Mouse (Mus musculus) kidney, postnatal 36 days (tissue): ENCODE data around the gene Adad2.

Experiments used
- DNase-seq, 2 experiments: peaks; one replicate each; pipeline ENCODE4 v3.0.0; 2021 to 2022; ENCODE audit warnings: mixed read lengths in 2 of 2

Gene Adad2

DNA sequence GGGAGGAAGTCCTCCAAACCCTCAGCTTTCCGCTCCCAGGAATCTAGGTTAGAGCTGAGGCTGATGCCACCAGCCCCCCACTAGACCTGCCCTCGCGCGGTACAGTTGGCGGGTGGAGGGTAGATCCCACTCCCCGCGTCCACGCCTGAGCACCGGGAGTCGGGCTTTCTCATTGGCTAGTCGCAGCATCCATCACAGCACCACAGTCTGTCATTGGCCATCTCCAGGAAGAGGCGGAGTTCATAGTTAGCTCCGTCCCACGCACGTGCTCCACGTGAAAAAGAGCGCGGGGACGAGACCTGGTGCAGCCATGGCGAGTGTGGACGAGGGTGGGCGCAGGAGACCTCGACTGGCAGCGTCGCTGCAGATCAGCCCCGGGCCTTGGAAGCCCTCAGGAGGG lies at the start of gene Adad2:
TSS of gene Adad2 (plus strand) at position 277 of the 400 bp plus-strand sequence.
- no peak for DNase-seq

DNA sequence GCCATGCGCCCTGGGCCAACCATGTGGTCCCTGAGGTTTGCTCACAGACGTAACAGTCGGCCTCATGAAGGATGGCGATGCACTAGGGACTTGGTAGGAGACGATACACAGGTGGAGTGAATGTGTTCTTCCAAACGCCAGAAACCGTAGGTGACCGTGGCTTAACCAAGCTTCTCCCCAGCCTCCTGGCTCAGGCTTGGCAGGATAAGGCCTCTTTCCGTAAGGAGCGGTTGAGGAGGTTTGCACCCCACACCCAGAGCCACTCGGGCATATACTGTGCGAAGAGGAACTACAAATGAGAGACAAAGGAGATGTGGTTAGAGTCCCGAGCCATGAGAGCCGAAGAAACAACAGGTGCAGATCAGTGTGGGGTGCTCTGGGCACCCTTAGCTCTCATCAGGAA lies 48.7 kb upstream of the Adad2 start:
- no peak for DNase-seq

DNA sequence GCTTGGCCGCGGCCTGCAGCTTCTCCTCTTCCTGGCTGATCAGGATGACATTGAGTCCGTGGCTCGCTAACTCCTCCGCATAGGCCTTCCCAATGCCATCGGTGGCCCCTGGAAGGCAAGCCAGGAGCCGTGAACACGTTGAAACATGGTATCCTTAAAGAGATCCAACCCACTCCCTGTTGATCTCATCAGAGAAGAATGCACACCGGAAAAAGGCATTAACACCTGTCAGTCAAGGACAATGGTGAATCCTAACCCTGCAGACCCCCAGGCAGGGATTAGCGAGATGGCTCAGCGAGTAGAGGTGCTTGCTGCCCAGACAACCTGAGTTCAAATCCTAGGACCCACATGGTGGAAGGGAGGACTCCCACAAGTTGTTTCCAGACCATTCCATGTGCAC lies 46.2 kb upstream of the Adad2 start:
- no peak for DNase-seq

GRCm38 (mm10) chr8:119568251-119568650 lies 44.3 kb upstream of the Adad2 start:
- DNase-seq, result peak; percentile 31 to 65

- no peak for DNase-seq
Observed at GRCm38 (mm10) chr8:119568951-119569350, 43.6 kb upstream of the Adad2 start.

GRCm38 (mm10) chr8:119569881-119570280 lies 42.7 kb upstream of the Adad2 start:
- no peak for DNase-seq

GRCm38 (mm10) chr8:119571135-119571534 lies 41.4 kb upstream of the Adad2 start:
- no peak for DNase-seq

DNA sequence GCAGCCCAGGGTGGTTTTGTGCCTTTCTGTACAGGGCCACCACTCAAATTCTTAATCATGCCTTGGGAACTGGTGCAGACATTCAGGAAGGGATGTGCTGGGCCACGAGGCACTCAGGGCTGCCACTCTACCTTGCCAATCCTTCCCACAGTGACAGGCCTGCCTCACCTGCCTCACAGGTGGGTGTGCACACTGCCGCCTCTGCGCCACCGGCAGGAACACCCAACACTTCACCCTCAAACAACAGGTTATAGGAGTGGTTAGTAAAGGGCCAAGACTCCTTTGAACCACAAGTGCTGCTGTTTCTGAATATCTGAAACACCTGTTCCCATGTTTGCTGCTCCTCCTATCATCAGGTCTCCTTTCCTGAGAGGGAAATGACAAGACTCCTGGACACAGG lies 40.1 kb upstream of the Adad2 start:
- no peak for DNase-seq

DNA sequence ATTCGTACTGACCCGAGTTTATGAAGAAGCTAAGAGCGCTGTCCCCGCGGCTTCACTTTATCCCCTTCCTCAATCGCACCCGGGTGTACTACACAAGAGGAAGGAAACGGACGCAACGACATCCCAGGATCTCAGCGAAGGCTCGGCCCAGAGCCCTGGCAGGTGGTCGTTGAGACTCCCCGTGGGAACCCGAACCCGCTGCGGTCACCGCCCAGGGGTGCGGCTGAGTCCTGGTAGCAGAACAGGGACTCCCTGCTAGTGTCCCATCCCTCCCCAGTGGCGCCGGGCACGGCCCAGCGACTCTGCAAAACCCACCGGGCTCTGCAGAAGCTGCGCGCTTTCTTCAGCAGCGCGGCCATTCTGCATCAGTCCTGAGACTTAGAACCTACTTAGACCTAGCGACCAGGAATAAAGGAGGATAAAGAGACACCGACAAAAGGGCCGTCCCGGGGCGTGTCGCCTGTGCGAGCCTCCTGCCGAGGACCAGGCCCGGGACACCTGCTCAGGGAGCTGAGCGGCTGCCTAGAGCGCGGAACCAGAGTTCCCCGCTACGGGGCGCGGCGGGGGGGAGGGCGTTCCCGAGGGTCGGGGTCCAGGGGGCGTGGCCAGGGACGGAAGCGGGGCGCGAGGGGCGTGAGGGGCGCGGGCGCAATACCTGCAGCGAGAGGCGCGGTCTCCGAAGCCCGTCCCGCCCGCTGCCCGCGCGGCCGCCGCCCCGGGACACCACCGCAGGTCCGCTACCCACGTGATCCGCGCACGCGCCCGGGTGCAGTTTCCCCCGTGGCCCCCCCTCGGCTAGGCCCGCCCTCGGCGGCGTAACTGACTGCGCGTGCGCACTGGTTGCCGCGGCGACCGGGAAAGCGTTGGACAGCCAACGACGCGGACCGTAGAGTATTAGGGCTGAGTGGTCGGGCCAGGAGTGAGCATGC lies 37.8 kb upstream of the Adad2 start, which contains the start of the genes Hsdl1 and Dnaaf1:
TSS of gene Hsdl1 (minus strand) at position 747 of the 929 bp plus-strand sequence.
TSS of gene Dnaaf1 (plus strand) at position 799 of the 929 bp plus-strand sequence.
- DNase-seq, result peak; percentile 95 to 99

- DNase-seq, result no peak
Observed at GRCm38 (mm10) chr8:119575366-119575726, 37.2 kb upstream of the Adad2 start.

DNA sequence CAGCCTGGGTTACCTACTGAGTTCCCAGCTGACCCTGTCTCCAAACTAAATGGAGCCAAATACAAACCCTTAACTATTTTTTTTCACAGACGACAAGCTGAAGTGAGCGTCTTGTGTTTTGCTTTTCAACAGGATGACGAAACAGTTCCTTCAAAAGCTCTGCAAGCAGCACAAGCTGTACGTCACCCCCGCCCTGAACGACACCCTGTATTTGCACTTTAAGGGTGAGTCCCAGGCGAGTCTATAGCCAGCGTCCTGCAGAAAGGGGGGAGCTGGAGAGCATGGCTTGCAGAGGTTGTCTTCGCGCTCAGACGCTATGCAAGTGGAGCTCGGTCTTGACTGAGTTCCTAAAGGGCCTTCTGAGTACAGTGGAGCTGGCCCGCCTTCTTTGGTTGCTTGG lies 33.5 kb upstream of the Adad2 start:
- DNase-seq, result no peak

- DNase-seq, result no peak
Observed at GRCm38 (mm10) chr8:119580441-119581161, 31.9 kb upstream of the Adad2 start.

GRCm38 (mm10) chr8:119585901-119586300 lies 26.6 kb upstream of the Adad2 start:
- no peak for DNase-seq

- no peak for DNase-seq
Observed at GRCm38 (mm10) chr8:119588321-119588720, 24.2 kb upstream of the Adad2 start.

DNA sequence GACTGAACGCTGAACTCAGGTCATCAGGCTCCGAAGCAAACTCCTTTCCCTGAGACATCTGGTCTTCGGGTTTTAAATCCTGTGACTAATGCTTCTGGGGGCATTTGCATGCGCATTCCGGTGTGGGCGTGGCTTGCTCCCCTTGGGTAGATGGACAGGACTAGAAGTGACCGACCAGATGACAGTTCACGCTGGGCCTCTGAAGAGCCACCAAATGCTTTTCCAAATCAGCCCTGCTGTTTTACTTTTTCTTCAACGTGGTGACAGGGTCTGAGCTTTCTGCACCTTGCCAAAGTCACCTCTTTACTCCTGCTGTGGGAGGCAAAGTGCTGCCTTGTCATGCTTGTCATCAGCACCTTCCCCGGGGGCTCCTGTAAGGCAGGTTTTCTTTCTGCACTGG lies 23.7 kb upstream of the Adad2 start:
- no peak for DNase-seq

GRCm38 (mm10) chr8:119590348-119590747 lies 22.2 kb upstream of the Adad2 start:
- peak in 1 of 2 experiments; percentile 32 for DNase-seq

DNA sequence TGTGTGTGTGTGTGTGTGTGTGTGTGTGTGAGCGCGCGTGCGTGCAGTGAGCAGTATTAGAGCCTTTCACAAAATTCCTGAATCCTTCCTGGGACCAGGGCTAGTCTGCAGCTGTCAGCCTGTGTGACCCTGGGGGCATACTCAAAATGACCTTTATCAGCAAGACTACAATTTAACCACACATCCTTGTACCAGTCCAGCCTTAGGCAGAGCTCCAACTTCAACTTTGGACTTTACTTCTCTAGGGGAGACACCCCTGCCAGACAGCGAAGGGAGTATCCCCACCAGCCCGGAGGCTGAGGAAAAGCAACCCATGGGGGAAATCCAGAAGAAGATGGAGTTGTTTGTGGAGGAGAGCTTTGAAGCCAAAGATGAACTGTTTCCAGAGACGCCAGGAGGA lies 21.1 kb upstream of the Adad2 start:
- peak; percentile 57 to 70 for DNase-seq

DNA sequence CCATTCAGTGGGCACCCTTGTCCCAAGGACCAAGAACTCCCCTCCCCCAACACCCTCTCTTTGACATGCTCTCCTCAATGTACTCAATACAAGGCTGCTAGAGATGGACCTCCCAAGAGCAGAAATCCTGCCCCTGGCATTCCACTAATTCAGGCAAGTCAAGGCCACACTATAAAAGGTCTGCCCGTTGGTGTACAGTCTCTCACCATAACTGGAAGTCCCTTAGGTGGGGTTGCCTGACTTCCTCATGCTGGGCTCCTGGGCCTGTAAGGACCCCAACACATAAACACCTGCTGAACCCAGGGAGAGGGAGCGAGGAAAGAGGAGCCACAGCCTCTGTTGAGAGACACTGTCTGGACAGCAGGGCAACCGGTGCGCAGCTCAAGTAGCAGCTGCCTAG lies 8.8 kb upstream of the Adad2 start:
- DNase-seq, result no peak

DNA sequence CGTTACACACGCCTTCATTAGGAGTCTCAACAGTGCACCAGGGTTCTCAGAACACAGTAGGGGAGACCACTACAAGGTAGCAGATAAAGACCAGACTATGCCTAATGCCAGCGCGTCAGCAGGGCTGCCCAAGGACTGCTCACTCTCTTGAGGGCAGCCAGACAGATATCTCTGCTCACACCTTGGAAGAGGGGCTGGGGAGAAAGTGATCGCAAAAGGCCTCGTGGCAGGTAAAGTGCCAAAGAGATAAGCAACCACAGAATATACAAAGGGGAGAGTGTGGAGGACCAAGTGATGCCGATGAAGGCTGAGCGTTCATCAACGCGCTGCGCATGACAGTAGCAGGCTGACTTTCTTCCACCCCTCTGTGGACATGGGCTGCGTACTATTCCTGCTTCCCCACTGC lies 8.1 kb upstream of the Adad2 start:
- DNase-seq, result no peak

DNA sequence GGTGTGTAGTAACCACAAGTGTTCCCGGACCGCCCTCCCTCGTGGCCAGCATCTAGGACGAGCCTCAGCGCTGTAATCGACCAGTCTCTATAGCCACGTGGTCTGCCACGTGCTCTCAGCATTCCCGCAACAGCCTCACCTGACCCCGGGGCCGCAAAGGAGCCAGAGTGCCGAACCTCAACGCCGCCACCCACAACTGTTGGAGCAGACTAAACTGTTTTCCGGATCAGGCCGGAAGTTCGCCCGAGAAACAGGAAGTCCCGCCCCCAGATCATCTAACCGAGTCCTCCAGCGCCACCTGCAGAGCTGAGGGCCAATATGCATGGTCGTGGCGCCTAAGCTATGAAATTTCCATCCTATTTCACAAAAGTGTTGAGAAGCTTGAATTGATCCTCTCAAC lies 7.6 kb upstream of the Adad2 start, which contains the start of gene Taf1c:
TSS of gene Taf1c (minus strand) at position 227 of the 400 bp plus-strand sequence.
- DNase-seq, result peak; percentile 97 to 98

- DNase-seq, result no peak
Observed at GRCm38 (mm10) chr8:119606224-119606623, 6.3 kb upstream of the Adad2 start.

DNA sequence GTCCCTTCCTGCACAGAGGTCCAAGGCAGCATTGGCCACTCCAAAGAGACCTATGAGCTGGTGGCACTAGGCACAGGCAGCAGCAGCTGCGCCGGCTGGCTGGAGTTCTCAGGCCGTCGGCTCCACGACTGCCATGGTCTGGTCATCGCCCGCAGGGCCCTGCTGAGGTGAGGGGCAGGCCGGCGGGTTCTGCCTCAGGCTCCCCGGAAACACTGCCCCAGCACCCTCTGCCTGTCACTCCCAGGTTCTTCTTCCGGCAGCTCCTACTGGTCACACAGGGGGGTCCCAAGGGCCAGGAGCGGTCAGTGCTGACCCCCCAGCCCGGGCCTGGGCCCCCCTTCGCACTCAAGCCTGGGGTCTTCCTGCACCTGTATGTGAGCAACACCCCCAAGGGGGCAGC lies 2.5 kb downstream of the Adad2 start:
- no peak for DNase-seq

DNA sequence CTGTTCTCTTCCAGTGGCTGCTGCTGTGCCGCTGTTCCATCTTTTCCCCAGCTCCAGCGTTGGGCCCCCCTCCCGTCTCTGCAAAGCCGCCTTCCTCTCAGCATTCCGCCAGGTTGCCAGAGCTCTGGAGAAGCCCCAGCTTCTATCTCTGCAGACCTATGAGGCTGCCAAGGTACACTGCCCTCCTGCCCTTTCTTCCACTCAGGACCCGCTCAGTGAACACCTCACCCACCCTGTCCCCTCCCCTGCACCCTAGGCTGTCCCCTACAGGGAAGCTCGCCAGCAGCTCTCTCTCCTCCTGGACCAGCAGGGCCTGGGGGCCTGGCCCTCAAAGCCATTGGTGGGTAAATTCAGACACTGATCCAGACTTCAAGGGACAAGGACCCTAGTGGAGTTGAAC lies 3.8 kb downstream of the Adad2 start:
- DNase-seq, result no peak

DNA sequence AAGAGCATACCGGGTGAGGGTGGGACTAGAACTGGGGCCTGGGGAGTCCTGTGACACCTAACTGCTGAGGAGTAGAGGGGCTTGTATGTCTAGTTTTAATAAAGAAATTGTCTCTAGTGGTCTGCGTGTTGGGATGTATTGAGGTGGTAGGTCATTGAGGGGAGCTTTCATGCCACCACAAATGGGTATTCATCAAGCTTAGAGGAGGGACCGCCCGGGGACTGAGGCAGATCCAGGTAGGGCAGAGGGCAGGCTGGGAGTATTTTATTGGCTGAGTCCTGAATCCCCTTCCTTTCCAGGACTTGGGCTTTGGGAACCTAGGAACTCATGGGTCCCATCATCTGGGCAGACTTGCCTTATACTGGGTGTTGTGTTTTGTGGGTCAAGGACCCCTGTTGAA lies 4.3 kb downstream of the Adad2 start:
- DNase-seq, result no peak
